Mouse (Mus musculus): ENCODE data around the gene Rfxank. TPM values are rescaled to one million over a fixed set of nuclear protein-coding genes. Genes with fewer than 3 reads are reported as not detected.

The Rfxank gene
- 1 to 10 TPM; 7.4 to 9.1 TPM for total RNA-seq (2021)
- long read RNA-seq, experiment 1, transcript Rfxank-201 (9 exons, 3,609 nt), result major isoform, 6 of 7 reads
- long read RNA-seq, experiment 1, partial matches to known transcripts, result 0 of 7 reads
- long read RNA-seq, experiment 1, other reads (novel, unspliced or antisense), result 0 of 7 reads
- long read RNA-seq, experiment 2, partial matches to known transcripts, result 1 of 7 reads
- long read RNA-seq, experiment 2, other reads (novel, unspliced or antisense), result 0 of 7 reads

DNA sequence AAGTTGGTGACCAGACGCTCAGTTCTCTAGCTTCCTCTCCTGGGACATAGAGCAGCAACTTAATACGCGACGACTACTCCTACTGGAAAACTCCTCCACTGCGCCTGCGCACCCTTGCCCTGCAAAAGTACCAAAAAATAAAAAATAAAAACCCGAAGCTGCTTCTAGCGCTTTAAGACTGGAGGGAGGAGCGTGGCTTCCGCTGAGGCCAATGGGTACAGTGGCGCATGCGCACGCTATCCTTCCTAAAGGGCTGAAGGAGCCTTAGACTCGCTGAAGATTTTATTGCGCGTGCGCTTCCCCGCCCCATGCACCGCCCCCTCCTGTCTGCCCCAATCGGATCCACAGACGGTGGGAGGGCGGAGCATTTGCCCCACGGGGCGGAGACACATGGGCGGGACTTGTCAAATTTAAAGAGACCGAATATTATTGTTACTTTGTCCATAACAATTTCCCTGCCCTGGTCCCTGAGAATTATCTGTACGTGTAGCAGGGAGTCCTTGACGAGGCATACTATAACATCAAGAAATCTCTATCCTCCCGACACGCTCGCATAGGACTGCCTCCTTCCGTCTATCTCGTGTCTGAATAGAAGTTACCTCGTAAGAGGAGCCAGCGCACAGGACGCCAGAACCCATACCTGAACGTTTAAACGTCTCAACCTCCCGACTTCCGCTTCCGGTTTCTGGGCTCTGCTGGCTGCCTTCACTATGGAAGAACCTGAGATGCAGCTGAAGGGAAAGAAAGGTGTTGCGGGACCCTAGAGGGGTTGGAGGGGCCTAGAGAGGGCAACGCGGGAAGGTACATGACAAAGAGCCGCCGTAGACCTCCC is at the start of gene Rfxank, which contains the start of the genes Borcs8 and Mef2b:
TSS of gene Rfxank (minus strand) at position 129 of the 832 bp plus-strand sequence.
TSS of gene Borcs8 (plus strand) at position 474 of the 832 bp plus-strand sequence.
TSS of gene Mef2b (plus strand) at position 686 of the 832 bp plus-strand sequence.
- DNase-seq (ENCODE audit: low spot score), result peak; percentile 99

DNA sequence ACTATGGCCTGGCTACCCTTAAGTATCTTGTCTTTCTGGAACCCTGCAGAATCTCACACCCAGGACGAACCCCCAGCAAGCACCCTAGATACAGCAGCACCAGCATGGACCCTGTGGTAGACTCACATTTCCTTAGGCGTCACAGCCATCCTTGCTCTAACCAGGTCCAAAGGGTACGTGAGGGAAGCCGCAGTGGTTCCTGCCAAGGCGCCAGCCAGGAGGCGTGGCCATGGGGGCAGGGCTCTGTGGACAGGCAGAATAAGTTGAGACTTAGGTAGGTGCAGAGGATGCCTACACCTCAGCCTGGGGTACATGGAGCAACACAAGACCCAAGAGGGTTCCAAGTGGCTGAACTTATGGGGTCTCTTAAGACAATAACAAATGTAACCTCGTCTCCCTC is 49.8 kb upstream of the Rfxank start:
- DNase-seq (ENCODE audit: low spot score), result no peak

DNA sequence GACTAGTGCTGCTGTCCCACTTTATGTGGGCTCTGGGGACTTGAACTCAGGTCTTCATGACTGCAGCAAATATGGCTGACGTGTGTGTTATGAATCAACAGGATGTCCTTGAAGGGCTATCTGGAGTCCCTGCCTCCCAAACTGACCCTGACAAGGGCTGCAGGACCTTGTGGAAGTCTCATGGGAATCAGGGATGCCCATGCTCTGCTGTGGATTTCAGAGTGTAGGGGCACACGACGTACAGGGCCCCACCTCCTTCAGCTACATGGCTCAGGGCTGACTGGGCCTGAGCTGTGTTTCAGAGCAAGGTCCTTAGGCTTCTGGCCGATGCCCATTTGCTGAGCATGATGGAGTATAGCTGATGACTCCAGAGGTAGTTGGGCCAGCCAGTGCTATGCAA is 44.2 kb upstream of the Rfxank start:
- DNase-seq (ENCODE audit: low spot score), result no peak

GRCm38 (mm10) chr8:70181903-70182252 is 42.9 kb upstream of the Rfxank start:
- no peak for DNase-seq (ENCODE audit: low spot score)

GRCm38 (mm10) chr8:70181212-70181902 is 42.4 kb upstream of the Rfxank start:
- no peak for DNase-seq (ENCODE audit: low spot score)

GRCm38 (mm10) chr8:70179082-70179481 is 40.1 kb upstream of the Rfxank start:
- DNase-seq (ENCODE audit: low spot score), result no peak

DNA sequence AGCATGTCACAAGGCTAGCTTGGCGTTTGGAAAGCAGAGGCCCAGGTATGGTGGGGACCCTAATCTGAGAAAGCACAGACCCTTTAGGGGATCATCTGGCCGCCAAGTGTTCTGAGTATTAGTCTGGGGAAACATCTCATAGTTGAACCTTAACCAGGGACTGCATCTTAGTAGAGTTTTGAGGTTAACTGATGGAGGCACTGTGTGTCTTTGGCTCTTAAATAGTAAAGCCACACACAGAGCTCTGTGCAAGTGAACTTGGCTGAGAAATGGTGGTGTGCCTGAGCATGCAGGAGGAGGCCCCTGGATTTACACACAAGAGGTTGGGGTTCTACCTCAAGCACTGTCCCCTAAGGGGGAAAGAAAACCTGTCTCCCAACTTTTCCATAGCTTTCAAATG is 39.3 kb upstream of the Rfxank start:
- DNase-seq (ENCODE audit: low spot score), result no peak

- no peak for DNase-seq (ENCODE audit: low spot score)
These were observed 35.1 kb upstream of the Rfxank start for GRCm38 (mm10) chr8:70174079-70174478.

DNA sequence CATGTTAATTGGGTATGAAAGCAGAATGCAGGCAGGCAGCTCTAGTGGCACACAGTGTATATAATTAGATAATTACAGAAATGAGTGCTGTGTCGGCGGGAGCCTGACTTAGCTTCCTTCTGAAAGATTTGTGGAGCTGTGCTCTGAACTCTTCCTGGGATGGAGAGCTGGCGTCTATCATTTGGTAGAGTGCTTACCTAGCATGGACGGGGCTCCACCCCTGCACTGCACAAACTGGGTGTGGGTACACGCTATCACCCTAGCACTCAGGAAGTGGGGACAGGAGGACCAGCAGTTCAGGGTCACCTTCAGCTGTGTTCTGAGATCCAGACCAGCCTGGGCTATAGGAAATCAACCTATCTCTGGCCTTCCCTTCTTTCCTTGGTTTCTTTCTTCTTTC is 34.4 kb upstream of the Rfxank start:
- no peak for DNase-seq (ENCODE audit: low spot score)

DNA sequence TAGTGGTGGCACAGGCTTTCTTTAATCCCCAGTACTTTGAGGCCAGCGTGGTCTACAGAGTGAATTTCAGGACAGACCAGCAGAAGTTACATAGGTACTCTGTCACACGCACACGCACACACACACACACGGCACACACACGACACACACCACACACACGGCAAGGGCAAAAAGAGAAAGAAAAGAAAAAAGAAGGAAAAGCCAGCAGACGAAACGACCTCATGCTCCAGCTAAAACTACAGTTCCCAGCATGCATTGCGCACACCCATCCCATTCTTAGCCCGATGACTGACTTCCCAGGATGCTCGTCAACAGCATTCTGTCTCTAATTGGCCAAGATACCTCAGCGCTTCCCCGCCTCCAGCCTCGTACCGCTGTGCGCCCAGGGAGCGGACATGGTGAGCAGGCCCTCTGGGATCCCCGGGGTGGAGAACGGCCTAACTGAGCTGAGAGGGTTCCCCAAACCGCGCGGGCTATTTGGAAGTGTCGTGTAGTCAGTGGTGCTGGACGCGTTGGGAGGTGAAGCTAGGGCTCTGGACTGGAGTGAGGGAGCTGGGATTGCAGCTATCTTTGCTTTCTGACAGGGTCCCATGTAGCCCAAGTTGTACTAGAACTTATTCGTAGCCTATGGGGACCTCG is 33.2 kb upstream of the Rfxank start, which contains the start of gene Tmem161a:
TSS of gene Tmem161a (plus strand) at position 314 of the 639 bp plus-strand sequence.
- peak; percentile 94 for DNase-seq (ENCODE audit: low spot score)

DNA sequence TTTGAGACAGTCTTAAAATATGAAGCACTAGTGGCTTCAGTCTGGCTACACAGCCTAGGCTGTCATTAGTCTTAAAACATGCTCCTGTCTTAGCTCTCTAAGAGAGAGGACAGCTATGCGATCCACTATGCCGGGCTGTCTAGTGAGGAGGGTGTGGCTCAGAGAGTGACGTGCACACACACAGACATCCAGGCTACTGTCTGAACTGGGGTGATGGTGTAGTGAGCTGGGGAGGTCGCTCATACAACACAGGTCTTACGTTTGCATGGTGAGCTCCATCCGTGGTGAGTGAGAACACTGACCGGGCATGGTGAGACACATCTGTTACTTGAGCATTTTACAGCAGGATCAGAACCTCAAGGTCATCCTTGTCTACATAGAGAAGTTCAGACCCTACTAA is 32.3 kb upstream of the Rfxank start:
- no peak for DNase-seq (ENCODE audit: low spot score)

- DNase-seq (ENCODE audit: low spot score), result no peak
These were observed 31.8 kb upstream of the Rfxank start for GRCm38 (mm10) chr8:70170748-70171147.

GRCm38 (mm10) chr8:70170116-70170515 is 31.2 kb upstream of the Rfxank start:
- DNase-seq (ENCODE audit: low spot score), result no peak

DNA sequence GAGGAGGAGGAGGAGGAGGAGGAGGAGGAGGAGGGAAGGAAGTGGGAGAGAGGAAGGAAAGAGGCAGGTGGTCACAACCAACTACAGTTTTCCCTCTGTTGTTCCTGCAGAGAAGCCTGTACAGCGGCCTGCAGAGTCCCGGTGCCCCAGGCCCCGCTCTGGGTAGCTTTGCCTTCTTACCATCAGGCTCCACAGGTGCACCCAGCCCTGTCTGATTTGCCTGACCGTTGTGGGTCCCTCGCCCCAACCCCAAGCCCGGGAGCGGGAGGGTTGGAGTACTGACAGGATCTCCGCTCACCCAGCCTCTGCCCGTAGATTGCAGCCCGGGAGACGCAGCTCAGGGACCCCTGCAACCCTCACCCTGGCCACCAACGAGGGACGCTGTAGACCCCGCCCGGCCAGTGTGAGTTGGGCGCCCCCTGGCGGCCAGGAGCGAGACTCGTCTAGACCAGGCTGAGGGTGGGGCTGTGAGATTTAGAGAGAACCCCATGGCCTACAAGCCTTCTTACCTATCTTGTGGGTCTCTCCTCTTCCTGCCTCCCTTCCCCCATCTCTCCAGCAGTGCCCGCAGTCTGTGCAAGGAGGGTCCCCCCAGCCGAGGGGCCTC is 27.7 kb upstream of the Rfxank start:
- DNase-seq (ENCODE audit: low spot score), result peak; percentile 48

GRCm38 (mm10) chr8:70163316-70163715 is 24.4 kb upstream of the Rfxank start:
- no peak for DNase-seq (ENCODE audit: low spot score)

DNA sequence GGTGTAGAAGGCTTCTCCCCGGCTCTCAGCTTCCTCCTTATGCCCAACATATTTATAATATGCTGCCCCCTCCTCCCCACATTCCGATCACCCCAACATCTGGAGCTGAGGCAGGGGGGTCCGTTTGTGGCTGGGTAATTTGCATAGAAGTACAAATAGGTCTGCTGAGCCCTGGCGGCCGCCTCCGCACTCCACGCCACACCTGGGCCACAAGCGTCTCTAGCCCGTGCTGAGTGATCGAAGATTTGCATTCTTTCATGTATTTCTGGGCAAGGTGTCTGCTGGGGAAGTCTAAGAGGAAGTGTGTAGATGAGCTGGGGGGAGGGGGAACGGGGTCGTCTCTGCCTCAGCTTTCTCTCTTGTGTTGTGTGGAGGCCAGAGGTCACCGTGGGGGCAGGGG is 21.1 kb upstream of the Rfxank start:
- no peak for DNase-seq (ENCODE audit: low spot score)

- no peak for DNase-seq (ENCODE audit: low spot score)
These were observed 20.3 kb upstream of the Rfxank start for GRCm38 (mm10) chr8:70159211-70159610.

DNA sequence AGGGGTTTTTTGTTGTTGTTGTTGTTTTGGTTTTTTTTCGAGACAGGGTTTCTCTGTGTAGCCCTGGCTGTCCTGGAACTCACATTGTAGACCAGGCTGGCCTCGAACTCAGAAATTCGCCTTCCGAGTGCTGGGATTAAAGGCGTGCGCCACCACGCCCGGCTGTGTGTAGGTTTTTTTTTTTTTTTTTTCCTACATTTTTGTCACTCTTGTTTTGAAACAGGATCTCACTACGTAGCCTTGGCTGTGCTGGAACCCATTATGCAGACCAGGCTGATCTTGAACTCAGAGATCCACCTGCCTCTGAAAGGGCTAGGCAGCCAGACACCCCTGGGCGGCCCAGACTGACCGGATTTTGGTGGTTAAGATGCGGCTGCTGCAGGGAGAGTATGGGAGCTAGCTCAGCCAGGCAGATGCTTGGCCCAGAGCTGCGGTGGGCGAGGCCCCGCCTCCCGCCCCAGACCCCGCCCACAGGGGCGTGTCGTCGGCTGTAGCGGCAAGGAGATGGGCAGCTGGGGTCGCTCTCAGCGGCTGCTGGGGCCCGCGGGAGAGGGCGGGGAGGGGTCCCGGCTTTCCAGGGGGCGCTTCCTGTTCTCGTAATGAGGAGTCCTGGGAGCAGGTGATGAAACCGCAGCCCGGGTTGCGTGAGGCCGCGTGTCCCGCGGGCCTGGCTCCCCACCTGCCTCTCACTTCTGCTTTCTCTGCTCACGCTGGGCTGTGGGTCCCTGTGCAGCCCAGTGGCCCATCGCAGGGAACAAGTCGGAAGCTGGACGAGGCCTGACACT is 19.3 kb upstream of the Rfxank start:
- DNase-seq (ENCODE audit: low spot score), result peak; percentile 34

- no peak for DNase-seq (ENCODE audit: low spot score)
These were observed 18.4 kb upstream of the Rfxank start for GRCm38 (mm10) chr8:70157240-70157800.

All from gastrocnemius, adult 18-20 months (tissue).